Mouse (Mus musculus): Measurements from ENCODE around the gene Il4. TPM values are rescaled to one million over a fixed set of nuclear protein-coding genes. Genes with fewer than 3 reads are reported as not detected.

Il4 gene
- 0.53 and 1.5 TPM in 2 replicates for polyA plus RNA-seq (2014; fragmentation: Nextera tagmentation; extraction: Ambion mirVana)

DNA sequence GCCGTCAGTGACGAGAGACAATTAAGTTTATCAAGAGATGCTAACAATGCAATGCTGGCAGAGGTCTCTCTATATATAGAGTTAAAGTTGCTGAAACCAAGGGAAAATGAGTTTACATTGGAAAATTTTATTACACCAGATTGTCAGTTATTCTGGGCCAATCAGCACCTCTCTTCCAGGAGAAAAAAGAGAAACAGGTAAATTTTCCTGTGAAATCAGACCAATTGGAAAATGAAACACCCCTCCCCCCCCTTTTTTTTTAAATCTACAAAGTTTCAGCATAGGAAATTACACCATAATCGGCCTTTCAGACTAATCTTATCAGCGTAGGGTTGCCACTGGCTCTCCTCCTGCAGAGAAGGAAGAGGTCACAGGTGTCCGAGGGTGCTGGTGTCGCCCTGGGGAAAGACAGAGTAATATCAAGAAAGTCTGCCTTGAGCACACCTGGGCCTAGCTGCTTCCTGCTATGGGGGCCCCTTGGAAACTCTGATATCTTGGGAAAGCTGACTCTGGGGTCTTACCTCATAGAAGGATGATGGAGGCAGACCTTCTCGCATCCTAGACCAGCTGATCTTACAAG, at the start of gene Il4:
Il4 (minus strand) TSS at position 51 of the 580 bp plus-strand sequence.
- Histone ChIP-seq H3K4me3 (ENCODE audit: control insufficient read depth in 1 of 2, insufficient read depth in 1 of 2, low read depth in 1 of 2, low read length in 2 of 2) (no peak within 1 kb of the TSS), H3K36me3 (ENCODE audit: control insufficient read depth, insufficient read depth, low read length) (no peaks in the 10 kb centered on the region), H3K4me1 (ENCODE audit: control insufficient read depth in 2 of 2, insufficient read depth in 2 of 2, low read length in 2 of 2) (no peaks in the 10 kb centered on the region), H3K27me3 (ENCODE audit: control insufficient read depth, insufficient read depth, low read length) (no peaks in the 10 kb centered on the region), H3K9me3 (ENCODE audit: control insufficient read depth, low read length) (no peaks in the 10 kb centered on the region), H3K9ac (ENCODE audit: low read length) (no peak within 1 kb of the TSS), H3K4me2 (ENCODE audit: low read length) (no peak within 1 kb of the TSS), H3K27ac (replicated peaks in 1 of 2; ENCODE audit: control insufficient read depth in 1 of 2, insufficient read depth in 1 of 2, low read depth in 2 of 2, low read length in 2 of 2) (no peak within 1 kb of the TSS)
- 50% methylated on average over 7 of the region's 7 CpGs for WGBS
- no peak for ATAC-seq (ENCODE audit: insufficient number of reproducible peaks, insufficient read depth, low FRiP score, low read depth)

DNA sequence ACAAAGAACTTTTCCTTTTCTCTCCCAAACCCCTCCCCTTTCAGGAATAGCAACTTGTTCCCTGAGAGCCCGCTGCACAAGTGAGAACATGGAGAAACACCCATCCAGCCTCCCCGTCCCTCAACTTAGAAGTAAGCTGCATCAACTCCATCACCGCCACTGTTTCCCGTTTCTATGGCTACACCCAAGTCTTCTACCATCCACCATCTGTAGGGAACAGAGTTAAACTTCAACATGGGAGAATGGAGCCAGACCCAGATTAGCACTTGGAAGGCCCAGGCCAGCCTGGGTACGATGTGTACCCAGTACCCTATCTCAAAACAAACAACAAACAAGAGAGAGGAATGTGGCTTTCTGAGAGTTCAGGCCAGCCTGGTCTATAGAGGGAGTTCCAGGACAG, 45.6 kb upstream of the Il4 start:
- Histone ChIP-seq H3K4me2 (ENCODE audit: low read length) (no peak overlapping the region), H3K9ac (ENCODE audit: low read length) (no peak overlapping the region), H3K27ac (replicated peaks in 1 of 2; ENCODE audit: control insufficient read depth in 1 of 2, insufficient read depth in 1 of 2, low read depth in 2 of 2, low read length in 2 of 2) (no peak overlapping the region), H3K27me3 (ENCODE audit: control insufficient read depth, insufficient read depth, low read length) (no peaks in the 10 kb centered on the region), H3K36me3 (ENCODE audit: control insufficient read depth, insufficient read depth, low read length) (peaks cover 42% of the 10 kb centered on the region), H3K9me3 (ENCODE audit: control insufficient read depth, low read length) (no peaks in the 10 kb centered on the region), H3K4me1 (ENCODE audit: control insufficient read depth in 2 of 2, insufficient read depth in 2 of 2, low read length in 2 of 2) (peaks cover 0 to 15% of the 10 kb centered on the region in 2 experiments; a peak in 2 of 4 replicates), H3K4me3 (ENCODE audit: control insufficient read depth in 1 of 2, insufficient read depth in 1 of 2, low read depth in 1 of 2, low read length in 2 of 2) (no peak overlapping the region)
- 76% methylated on average over 5 of the region's 5 CpGs for WGBS
- no peak for ATAC-seq (ENCODE audit: insufficient number of reproducible peaks, insufficient read depth, low FRiP score, low read depth)

GRCm38 (mm10) chr11:53662794-53663674, 44.6 kb upstream of the Il4 start:
- Histone ChIP-seq H3K9ac (ENCODE audit: low read length) (no peak overlapping the region), H3K27me3 (ENCODE audit: control insufficient read depth, insufficient read depth, low read length) (no peaks in the 10 kb centered on the region), H3K4me1 (ENCODE audit: control insufficient read depth in 2 of 2, insufficient read depth in 2 of 2, low read length in 2 of 2) (peaks cover 0 to 15% of the 10 kb centered on the region in 2 experiments; a peak in 2 of 4 replicates), H3K4me3 (ENCODE audit: control insufficient read depth in 1 of 2, insufficient read depth in 1 of 2, low read depth in 1 of 2, low read length in 2 of 2) (no peak overlapping the region), H3K36me3 (ENCODE audit: control insufficient read depth, insufficient read depth, low read length) (peaks cover 33% of the 10 kb centered on the region), H3K27ac (replicated peaks in 1 of 2; ENCODE audit: control insufficient read depth in 1 of 2, insufficient read depth in 1 of 2, low read depth in 2 of 2, low read length in 2 of 2) (no peak overlapping the region), H3K9me3 (ENCODE audit: control insufficient read depth, low read length) (no peaks in the 10 kb centered on the region), H3K4me2 (ENCODE audit: low read length) (no peak overlapping the region)
- WGBS = 36% methylated on average over 14 of the region's 14 CpGs
- ATAC-seq (ENCODE audit: insufficient number of reproducible peaks, insufficient read depth, low FRiP score, low read depth) = no peak

GRCm38 (mm10) chr11:53657828-53658227, 39.4 kb upstream of the Il4 start:
- Histone ChIP-seq H3K4me2 (ENCODE audit: low read length) (no peak overlapping the region), H3K27me3 (ENCODE audit: control insufficient read depth, insufficient read depth, low read length) (no peaks in the 10 kb centered on the region), H3K9ac (ENCODE audit: low read length) (no peak overlapping the region), H3K4me3 (ENCODE audit: control insufficient read depth in 1 of 2, insufficient read depth in 1 of 2, low read depth in 1 of 2, low read length in 2 of 2) (no peak overlapping the region), H3K27ac (replicated peaks in 1 of 2; ENCODE audit: control insufficient read depth in 1 of 2, insufficient read depth in 1 of 2, low read depth in 2 of 2, low read length in 2 of 2) (no peak overlapping the region), H3K4me1 (ENCODE audit: control insufficient read depth in 2 of 2, insufficient read depth in 2 of 2, low read length in 2 of 2) (peaks cover 9 to 30% of the 10 kb centered on the region in 2 experiments), H3K9me3 (ENCODE audit: control insufficient read depth, low read length) (no peaks in the 10 kb centered on the region), H3K36me3 (ENCODE audit: control insufficient read depth, insufficient read depth, low read length) (peaks cover 19% of the 10 kb centered on the region)
- no peak for ATAC-seq (ENCODE audit: insufficient number of reproducible peaks, insufficient read depth, low FRiP score, low read depth)
- WGBS = 42% methylated on average over 6 of the region's 6 CpGs

- H3K27ac ChIP-seq (replicated peaks in 1 of 2; ENCODE audit: control insufficient read depth in 1 of 2, insufficient read depth in 1 of 2, low read depth in 2 of 2, low read length in 2 of 2) = peak overlapping the region in 1 of 2 experiments; percentile 33; a peak in 1 of 4 replicates
- peaks cover 9 to 25% of the 10 kb centered on the region in 2 experiments for H3K4me1 ChIP-seq (ENCODE audit: control insufficient read depth in 2 of 2, insufficient read depth in 2 of 2, low read length in 2 of 2)
- H3K9ac ChIP-seq (ENCODE audit: low read length) = no peak overlapping the region
- no peak overlapping the region for H3K4me3 ChIP-seq (ENCODE audit: control insufficient read depth in 1 of 2, insufficient read depth in 1 of 2, low read depth in 1 of 2, low read length in 2 of 2)
- no peaks in the 10 kb centered on the region for H3K27me3 ChIP-seq (ENCODE audit: control insufficient read depth, insufficient read depth, low read length)
- no peaks in the 10 kb centered on the region for H3K9me3 ChIP-seq (ENCODE audit: control insufficient read depth, low read length)
- H3K36me3 ChIP-seq (ENCODE audit: control insufficient read depth, insufficient read depth, low read length) = peaks cover 23% of the 10 kb centered on the region
- H3K4me2 ChIP-seq (ENCODE audit: low read length) = no peak overlapping the region
- WGBS = 64% methylated on average over 8 of the region's 8 CpGs
- no peak for ATAC-seq (ENCODE audit: insufficient number of reproducible peaks, insufficient read depth, low FRiP score, low read depth)
These were observed 38.9 kb upstream of the Il4 start for GRCm38 (mm10) chr11:53657381-53657780.

GRCm38 (mm10) chr11:53656558-53657202, 38.2 kb upstream of the Il4 start:
- Histone ChIP-seq H3K27ac (replicated peaks in 1 of 2; ENCODE audit: control insufficient read depth in 1 of 2, insufficient read depth in 1 of 2, low read depth in 2 of 2, low read length in 2 of 2) (peak overlapping the region; percentile 4 to 6; a peak in 1 of 4 replicates), H3K9me3 (ENCODE audit: control insufficient read depth, low read length) (no peaks in the 10 kb centered on the region), H3K4me1 (ENCODE audit: control insufficient read depth in 2 of 2, insufficient read depth in 2 of 2, low read length in 2 of 2) (peaks cover 9 to 25% of the 10 kb centered on the region in 2 experiments), H3K9ac (ENCODE audit: low read length) (no peak overlapping the region), H3K27me3 (ENCODE audit: control insufficient read depth, insufficient read depth, low read length) (no peaks in the 10 kb centered on the region), H3K36me3 (ENCODE audit: control insufficient read depth, insufficient read depth, low read length) (peaks cover 29% of the 10 kb centered on the region), H3K4me3 (ENCODE audit: control insufficient read depth in 1 of 2, insufficient read depth in 1 of 2, low read depth in 1 of 2, low read length in 2 of 2) (no peak overlapping the region), H3K4me2 (ENCODE audit: low read length) (0 out of 2 replicates have a peak overlapping the region, but pooled peaks have one; percentile 16)
- no peak for ATAC-seq (ENCODE audit: insufficient number of reproducible peaks, insufficient read depth, low FRiP score, low read depth)
- WGBS = 45% methylated on average over 9 of the region's 9 CpGs

GRCm38 (mm10) chr11:53655043-53655442, 36.6 kb upstream of the Il4 start:
- no peak overlapping the region for H3K9ac ChIP-seq (ENCODE audit: low read length)
- peaks cover 9 to 25% of the 10 kb centered on the region in 2 experiments for H3K4me1 ChIP-seq (ENCODE audit: control insufficient read depth in 2 of 2, insufficient read depth in 2 of 2, low read length in 2 of 2)
- H3K27ac ChIP-seq (replicated peaks in 1 of 2; ENCODE audit: control insufficient read depth in 1 of 2, insufficient read depth in 1 of 2, low read depth in 2 of 2, low read length in 2 of 2) = peak overlapping the region; percentile 25 to 39; a peak in 1 of 4 replicates
- no peak overlapping the region for H3K4me3 ChIP-seq (ENCODE audit: control insufficient read depth in 1 of 2, insufficient read depth in 1 of 2, low read depth in 1 of 2, low read length in 2 of 2)
- H3K4me2 ChIP-seq (ENCODE audit: low read length) = peak overlapping the region; percentile 7
- ATAC-seq (ENCODE audit: insufficient number of reproducible peaks, insufficient read depth, low FRiP score, low read depth) = peak; percentile 76
- 7% methylated on average over 5 of the region's 5 CpGs for WGBS
- no peaks in the 10 kb centered on the region for H3K9me3 ChIP-seq (ENCODE audit: control insufficient read depth, low read length)
- no peaks in the 10 kb centered on the region for H3K27me3 ChIP-seq (ENCODE audit: control insufficient read depth, insufficient read depth, low read length)
- H3K36me3 ChIP-seq (ENCODE audit: control insufficient read depth, insufficient read depth, low read length) = peaks cover 45% of the 10 kb centered on the region
